Mouse (Mus musculus) cerebellum, adult 2 months (tissue): ENCODE measurements at regions not wholly inside any gene's neighbourhood (a gene's known extent, or its start where the extent isn't known, plus 50 kb on each side); places are given as distances from the start of the nearest gene placed in this dataset.

Source experiments
- CTCF ChIP-seq: fragments of 200-500 bp; IDR thresholded peaks from 2 replicates; pipeline ENCODE4 v1.5.1; 2011; ENCODE audit warnings: low read depth, mild to moderate bottlenecking, control low read depth, low read length, moderate library complexity, borderline replicate concordance; ENCODE audit not compliant: insufficient read depth
- POLR2A ChIP-seq: fragments of 200-500 bp; IDR thresholded peaks from 2 replicates; pipeline ENCODE4 v1.6.1; 2011; ENCODE audit warnings: low read length, control low read depth, borderline replicate concordance; ENCODE audit not compliant: insufficient read depth

GRCm38 (mm10) chr8:126774816-126775215 is 170.8 kb downstream of the Tomm20 start:
- TF ChIP-seq CTCF = no peak
- TF ChIP-seq POLR2A = no peak
